Mouse (Mus musculus) mouse embryonic stem cell (cell line): ENCODE results near the gene Smurf2.
"Not testable (repeated sequence)": the region's sequence is repeated elsewhere in the genome, so short reads cannot be mapped to it uniquely, and the experiment has no call there.

Source experiments
- in situ Hi-C, 2 experiments: fragments of 300-500 bp; cut with MboI; formaldehyde crosslinking; loops; 1 replicate in 1 of 2; 3 replicates in 1 of 2; pipeline ENCODE4 v1.14.3; 2019 to 2020; ENCODE audit warnings: low sequenced_read_pairs in 2 of 2, low pct_unique_long_range_greater_than_20kb in 1 of 2, mixed read lengths in 1 of 2; ENCODE audit not compliant: unreplicated experiment in 1 of 2

Smurf2 gene

DNA sequence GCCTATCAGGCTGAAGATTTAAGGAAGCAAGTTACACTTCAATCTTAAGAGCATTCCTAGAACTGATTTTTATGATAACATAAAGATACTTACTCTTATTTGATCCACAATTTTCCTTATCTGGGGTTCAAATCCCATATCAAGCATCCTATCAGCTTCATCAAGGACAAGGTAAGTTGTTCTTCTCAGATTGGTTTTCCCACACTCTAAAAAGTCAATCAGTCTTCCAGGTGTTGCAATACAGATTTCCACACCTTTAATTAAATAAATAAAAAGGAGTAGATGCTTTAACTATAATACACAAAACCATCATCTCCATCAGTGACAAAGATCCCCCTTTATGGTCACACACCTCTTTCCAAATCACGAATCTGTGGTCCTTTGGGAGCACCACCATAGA is 135.5 kb downstream of the Smurf2 start:
- in situ Hi-C loops, result no loop called here

DNA sequence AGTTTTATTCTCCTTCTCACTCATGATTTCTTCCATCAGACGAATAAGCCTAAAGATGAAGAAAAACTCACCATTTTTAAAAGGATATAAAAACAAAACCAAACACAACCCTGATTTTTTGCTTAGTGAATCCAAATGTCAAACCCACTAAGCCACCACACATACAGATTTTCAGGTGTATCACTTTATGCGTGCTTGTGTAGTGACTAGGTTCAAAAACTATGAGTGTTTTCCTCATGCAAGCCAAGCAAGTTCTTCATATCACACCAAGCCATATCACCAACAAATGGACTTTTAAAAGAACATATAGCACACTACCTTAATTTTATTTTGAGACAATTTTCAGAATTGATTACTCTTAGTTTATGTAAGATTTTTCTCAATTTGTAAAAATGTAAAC is 136.0 kb downstream of the Smurf2 start:
- in situ Hi-C loops, result no loop called here

DNA sequence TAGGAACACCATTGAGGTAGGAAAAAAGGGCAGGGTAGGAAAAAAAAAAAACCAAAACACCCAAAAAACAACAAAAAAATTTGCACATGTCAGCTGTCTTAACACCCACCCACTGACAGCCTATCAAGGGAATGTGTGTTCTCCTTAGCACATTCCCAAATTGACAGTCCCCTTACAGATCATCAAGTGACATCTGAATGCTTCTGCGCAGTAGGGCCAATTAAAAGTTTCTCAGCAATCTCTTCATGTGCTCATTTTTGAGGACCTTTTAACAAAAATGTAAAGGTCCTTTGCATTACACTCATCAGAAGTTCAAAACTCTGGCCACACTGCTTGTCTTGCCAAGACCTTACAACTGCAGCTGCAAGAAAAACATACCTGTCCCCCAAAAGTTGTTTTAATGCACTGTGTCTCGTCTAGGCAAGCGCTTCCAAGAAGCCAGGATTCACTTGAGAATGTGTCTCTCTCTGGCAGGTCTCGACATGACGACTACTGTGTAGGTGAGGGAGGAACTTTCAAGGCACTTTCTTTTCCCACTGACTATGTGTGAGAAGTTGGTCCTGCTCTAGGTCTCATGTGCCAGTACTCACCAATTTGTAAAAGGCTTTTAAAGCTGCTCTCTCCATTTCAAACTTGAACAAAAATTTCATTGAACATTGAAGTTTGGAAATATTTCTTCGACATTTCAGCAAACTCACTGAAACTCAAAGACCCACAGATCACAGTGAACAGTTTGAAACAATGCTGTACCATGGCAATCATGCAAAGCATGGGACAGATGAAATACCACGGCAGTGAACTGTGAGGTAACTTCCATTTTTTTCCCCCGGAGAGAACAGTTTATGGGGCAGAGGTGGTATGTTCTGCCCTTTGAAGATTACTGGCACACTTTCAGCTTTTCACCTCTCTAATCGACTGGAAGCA is 137.4 kb downstream of the Smurf2 start:
- in situ Hi-C loops, result no loop called here

DNA sequence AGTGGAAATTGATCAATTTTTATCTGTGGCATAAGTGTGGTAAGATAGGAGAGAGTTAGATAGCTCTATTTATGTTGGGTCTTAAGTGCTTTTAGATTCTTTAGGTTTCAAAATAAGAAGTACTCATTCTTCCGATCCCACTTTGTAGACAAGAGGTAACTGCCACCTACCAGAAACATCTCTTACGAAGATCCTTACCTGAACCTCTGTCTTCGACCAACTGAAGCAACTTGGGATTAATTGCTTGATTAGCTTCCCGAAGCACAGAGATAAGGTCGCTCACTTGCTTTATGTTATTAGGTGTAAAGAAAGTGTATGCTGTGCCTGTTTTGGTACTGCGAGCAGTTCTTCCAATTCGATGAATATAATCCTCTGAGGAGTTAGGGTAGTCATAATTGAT is 138.2 kb downstream of the Smurf2 start:
- in situ Hi-C loops, result not testable (repeated sequence)

DNA sequence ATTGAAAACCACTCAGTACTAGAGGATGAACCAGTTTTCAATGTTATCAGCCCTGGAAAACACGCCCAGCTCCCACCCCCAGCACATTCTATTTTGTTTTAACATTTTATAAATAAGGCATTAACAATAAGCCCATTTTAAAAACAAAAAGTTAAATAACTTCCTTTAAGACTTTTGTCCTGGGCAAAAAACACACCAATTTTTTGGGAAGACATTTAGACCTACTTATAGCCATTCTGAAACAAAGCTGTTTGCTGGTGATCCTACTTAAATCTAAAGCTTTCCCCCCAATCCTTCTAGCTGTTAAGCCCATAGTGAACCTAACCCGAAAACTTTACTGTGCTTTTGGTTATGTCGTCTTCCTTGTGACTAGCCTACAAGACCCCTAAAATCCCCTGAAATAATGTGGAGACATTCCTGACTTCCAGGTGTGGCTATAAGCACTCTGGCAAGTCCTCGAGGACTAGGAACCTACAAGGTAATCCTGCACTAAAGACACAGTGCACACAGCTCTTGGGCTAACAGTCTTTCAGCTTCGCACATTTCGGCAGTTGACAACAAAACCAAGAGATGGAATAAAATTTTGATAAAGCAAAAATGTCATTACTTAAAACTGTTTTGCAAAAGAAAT is 139.8 kb downstream of the Smurf2 start:
- in situ Hi-C loops, result no loop called here

DNA sequence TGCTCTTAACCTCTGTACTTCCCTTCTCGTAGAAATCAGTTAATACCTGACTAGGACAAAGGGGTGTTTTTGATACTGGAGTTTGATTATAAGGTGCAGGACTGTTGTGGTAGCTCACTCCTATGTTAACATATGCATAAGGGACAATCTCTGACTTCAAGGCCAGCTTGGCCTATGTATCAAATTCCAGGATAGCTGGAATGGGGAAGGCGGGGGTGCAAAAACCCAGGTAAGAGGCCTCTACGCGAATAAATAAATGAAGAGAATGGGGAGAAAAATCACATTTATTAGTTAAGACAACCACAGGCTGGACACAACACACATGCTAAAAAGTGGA is 140.5 kb downstream of the Smurf2 start:
- in situ Hi-C loops, result no loop called here

DNA sequence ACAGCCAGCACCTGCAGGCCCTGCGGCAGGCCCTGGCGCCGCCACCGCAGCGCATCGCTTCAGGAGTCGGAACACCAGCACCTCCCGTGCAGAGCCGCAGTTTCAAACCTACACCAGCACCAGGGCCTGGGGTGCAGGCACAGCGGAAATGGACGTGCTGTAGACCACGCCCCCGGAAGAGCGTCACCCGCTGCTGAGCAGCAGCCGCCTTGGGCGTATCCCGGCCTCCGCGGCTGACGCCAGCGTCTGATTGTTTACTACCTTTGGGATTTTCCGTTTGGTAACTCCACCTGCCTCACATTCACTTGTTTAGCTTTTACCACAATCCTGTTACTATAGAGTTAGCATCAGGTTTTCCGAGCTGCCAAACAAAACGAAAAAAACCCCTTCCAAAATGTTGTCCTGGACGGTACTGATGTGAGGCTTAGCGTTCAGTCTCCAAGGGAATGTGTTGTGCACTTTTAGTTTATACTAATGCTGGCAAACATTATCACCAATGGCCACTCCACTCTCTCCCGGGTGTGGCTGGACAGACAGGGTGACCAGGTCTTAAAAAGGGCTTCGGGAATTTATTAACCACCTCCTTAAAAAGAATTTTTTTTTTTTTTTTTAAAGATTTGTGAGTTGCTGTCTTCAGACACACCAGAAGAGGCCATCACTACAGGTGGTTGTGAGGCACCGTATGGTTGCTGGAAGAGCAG is 141.0 kb downstream of the Smurf2 start, which contains the start of gene Polg2:
TSS of gene Polg2 (minus strand) at position 150 of the 701 bp plus-strand sequence.
- in situ Hi-C loops, result no loop called here

DNA sequence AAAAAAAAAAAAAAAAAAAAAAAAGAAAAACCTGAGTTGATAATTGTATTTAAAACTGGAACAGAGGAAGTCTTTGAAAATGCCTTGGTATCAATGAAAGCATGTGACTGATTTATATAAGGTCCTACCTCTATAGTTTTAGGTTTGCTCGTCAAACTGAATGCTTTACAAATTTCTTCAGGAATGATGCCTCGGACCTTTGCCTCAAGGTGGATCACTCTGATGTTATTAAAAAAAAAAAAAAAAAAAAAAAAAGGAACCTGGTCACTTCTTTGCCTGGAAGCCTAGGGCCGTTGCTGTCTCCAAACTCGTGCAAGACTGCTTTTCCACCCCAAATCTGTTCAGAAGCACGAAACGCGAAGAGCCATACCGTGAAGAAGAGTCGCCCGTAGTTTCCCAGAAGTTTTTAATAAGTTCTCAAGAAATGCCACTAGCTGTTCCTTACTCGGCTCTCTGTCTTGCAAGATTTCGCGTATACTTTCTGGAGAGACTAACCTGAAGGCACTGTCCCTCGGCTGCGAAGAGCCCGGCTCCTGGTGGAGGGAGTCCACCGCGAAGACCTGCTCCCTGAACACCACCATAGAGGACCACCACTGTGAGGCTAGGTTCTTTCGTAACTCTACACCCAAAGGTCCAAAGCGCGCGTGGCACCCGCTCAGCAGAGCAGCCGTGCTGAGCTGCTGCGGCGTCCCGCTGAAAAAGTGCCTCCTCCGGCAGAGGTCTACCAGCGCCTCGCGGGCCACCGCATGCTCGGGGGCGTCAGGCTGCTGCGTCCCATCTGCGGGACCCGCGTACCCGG is 141.7 kb downstream of the Smurf2 start:
- in situ Hi-C loops, result no loop called here

DNA sequence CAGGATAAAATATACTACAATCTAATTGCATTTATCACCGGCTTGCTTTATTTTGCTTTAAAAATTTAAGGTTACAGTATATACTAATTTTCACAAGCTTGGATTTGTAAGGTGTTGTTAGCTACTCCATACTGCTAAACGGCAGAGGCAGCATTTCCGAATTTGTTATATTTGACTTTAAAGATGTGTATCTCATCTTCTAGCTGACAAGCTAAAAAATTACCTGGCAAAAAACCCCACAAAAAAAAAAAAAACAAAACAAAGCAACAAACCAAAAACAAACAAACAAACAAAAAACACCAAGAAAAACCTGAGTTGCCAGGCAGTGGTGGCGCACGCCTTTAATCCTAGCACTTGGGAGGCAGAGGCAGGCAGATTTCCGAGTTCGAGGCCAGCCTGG is 142.4 kb downstream of the Smurf2 start:
- in situ Hi-C loops, result no loop called here

DNA sequence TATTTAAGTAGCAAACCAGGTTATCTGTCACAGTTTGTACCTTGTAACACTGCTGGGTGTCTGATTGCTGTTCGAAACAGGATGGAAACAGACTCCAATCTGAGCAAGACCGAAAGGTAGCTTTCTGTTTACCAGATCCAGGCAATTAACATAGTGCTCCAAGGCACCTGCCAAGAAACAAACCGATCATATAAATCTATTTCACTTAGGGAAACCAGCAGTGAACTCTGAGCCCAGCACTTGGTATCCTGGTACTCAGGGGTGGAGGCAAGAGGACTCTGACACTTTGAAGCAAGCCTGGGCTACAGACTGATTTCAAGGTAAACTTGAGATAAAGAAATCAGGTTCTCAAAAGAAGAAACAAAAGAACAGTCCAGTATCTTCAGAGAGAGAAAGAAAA is 143.1 kb downstream of the Smurf2 start:
- in situ Hi-C loops, result no loop called here

DNA sequence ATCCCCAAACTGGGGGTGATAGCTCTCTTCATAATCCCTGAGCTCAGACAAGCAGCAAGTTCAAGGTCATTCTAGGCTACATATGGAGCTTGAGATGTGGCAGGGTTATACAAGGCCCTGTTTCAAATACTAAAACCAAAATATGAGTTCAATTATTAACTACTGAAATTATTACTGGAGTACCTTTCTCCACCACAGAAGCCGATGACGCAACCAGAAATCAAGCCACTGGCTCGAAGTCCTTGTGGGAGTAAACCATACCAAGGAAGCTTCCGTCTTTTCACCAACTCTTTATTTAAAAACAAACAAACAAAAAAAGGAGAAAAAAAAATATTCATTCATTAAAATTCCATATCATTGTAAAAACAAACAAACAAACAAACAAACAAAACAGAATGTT is 143.6 kb downstream of the Smurf2 start:
- in situ Hi-C loops, result no loop called here

DNA sequence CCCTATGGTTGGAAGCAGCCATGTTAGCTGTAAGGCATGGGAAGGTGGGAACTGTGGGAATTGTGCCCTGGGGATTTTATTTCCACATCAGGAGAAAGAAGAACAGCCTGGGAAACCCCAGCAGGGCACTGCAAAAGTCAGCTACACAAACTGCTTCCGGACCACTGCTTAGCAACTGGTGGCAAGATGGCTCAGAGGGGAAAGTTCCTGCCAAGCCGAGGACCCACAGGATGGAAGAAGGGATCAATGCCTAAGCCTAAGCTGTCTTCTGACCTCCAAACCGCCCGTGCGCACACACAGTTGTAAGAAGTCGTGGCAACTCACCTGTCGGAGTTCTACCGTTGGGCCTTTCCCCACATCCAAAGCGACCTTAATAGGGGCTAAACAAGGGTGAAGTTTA is 147.5 kb downstream of the Smurf2 start:
- in situ Hi-C loops, result loop anchor here in 1 of 2 experiments (25.0 kb wide), 1 partner anchor 261 kb away; no protein-coding TSS in a partner anchor

DNA sequence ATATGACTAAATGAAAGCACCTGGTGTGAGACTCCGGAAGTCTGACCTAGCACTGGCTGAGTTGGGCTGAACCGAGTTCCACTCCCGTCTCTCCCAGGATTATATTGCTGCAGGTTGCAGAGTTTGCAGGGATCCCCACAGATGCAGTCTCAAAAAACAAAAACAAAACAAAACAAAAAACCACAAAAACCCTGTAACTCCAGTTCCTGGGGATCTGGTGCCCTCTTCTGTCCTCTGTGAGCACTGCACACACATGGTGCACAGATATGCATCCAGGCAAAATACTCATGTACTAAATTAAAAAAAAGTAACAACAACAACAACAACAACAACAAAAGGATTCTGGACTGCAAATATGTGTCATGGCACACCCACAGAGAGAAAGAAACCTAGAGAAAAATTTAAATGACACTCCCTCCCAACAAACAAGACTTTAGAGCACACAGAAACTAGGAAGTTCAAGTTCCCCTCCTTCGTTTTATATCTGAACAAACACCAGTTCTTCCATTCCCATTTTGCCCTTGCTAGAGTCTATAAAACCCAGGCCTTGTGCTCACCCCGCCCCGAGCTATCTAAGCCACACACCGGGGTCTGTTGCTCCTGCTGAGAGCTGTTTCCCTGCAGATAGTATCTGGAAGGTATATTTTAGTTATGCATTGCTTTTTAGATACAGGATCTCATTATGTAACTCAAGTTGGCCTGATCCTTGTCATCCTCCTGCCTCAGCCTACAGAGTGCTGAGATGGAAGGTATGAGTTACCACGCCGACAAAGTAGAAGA is 150.1 kb downstream of the Smurf2 start:
- in situ Hi-C loops, result loop anchor here in 1 of 2 experiments (25.0 kb wide), 1 partner anchor 258 kb away; no protein-coding TSS in a partner anchor
